Mouse (Mus musculus) WW6 (cell line): ENCODE data around the gene Pxylp1.

Experiments used
- DNase-seq: peaks from one replicate; pipeline ENCODE4 v3.0.0-alpha.2; 2013; ENCODE audit warnings: low read depth, low spot score

Gene Pxylp1

DNA sequence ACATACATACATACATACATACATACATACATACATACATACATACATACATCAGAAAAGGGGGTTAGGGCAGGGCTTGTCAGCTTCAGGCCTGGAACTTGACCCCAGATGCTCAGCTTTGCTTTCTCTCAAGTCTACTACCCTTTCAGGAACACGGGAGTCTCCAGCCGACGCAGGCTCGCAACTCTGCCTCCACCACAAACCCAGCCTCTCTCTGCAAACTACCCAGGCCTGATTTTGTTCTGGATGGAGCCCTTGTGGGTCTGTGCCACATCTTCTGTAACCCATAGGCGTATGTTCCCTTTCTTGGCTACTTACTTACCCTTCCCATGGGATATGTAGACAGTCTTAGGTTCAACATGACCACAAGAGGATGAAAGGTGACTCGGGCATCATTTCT, 1.7 kb downstream of the Pxylp1 start:
- no peak for DNase-seq

DNA sequence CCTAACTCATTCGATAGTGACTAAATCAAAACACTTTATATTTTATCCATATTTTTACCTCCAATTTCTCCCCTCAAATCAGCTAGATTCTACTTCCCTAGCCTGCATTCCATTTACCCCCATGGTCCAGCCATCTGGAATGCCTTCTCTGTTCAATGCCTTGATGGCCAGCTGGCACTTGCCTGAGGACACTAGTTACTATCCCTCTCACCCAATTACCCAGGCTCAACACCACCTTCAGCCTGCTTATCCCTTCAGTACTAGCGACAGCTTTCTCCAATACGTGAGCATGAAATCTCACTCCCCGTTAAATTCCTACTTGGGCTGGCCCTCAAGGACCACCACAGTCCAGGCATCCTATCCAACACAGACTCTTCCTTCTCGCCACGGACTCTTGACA, 2.2 kb downstream of the Pxylp1 start:
- DNase-seq, result no peak

DNA sequence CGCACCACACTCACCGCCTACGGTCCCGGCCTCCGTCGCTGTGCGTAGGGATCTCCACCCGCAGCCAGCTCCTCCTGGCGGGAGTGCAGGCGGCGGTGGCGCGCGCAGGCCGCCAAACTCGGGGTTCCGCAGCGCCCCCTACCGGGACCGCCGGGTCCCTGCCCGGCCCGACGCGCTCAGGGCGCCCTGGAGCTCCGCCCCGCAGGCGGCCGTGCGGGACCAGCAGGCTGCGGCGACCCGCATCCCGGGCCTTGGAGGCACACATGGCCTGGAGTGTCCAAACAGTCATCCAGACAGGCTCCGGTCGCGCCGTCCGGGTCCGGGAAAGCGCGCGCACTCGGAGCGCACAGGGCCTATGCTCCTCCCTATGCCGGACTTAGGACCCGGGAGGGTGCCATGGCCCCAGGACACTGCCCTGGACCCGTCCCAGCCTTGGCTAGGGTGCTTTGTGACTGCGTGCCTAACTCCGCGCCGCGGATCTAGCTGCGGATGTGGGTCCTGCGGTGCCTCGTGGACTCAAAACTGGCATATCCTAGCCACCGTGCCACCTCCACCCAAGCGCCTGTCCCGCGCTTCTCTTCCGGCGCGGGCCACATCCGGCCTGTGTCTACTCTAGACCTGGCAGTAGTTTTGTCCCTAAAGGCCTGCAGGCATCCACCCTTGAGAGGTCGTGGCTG, 3.0 kb downstream of the Pxylp1 start:
- peak; percentile 65 for DNase-seq

DNA sequence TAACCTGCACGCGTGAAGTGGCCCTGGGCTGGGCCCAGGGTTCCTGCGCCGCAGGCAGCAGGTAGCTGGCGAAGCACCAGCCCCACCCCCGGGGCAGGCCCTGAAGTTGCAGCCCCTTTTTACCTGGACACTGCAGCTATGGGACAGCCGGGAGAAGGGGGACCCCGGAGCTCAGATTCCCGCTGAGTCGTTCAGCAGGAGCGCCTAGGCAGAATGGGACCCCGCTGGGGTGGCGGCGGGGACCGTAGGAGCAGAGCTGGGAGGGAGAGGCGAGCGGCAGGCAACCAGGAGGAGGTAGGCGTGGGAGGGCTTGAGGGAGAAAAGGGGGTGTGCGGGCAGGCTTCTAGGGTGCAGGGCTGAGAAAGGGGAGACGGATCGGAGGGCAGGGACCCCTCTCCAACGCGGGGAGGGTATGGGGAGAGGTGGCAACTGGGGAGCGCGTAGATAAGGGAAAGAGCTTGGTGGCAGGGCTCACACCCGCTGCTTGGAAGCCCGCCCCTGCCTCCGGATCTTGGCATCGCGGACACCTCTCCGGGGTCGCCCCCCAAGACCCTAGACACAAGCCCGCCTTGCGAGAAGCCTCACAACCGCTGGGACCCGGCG, 3.6 kb downstream of the Pxylp1 start:
- DNase-seq, result no peak

DNA sequence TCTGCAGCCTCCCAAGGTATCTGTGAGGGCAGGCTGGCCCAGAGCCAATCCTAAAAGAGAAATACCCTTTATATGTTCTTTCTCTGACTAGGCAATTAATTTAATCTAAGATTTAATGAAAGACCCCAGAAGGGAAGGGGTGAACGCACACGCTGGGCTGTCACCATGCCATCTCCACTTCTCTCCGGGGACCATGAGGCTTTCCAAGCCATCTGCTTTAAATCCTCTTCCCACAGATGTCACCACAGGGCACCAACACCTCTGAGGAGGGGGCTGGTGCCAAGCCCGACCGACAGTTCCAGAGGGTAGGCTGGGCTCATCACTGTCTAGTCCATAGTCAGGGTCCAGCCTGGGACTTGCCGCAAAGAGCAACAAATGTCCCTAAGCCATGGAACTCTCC, 4.5 kb downstream of the Pxylp1 start:
- DNase-seq, result no peak

DNA sequence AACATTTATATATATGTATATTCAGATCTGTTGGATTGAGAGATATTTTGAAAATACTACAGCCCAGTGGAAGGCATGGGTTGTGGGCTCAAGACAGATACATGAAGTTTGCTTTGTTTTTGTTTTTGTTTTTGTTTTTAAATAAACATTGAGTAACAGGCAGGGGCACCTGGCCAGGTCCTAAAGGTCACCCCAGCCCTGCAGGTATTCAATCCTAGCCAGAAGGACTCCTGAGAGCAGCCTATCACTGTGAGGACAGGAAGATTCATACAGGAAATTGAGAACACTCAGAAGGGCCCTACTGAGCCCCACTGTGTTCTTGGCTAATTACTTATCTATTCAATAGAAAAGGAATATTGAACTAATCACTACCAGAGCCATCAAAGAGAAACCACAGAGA, 5.0 kb downstream of the Pxylp1 start:
- no peak for DNase-seq

DNA sequence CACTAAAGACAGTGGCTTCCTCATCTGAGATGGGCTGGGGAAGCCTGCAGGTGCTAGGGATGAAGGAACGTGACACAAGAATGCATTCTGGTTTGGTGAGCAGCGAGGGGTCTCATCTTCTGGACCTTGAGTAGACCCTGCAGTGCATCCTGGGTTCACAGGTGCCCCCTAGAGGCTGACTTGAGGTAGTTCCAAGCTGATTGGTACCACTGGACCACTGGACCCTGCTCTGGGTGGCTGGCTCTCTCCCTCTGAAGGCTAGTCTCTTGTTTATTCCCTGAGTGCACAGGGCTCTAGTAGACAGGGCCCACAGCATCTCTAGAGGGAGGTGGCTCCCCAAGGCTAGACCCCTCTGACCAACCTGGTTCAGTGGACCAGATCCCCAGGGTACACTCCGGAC, 6.7 kb downstream of the Pxylp1 start:
- no peak for DNase-seq

DNA sequence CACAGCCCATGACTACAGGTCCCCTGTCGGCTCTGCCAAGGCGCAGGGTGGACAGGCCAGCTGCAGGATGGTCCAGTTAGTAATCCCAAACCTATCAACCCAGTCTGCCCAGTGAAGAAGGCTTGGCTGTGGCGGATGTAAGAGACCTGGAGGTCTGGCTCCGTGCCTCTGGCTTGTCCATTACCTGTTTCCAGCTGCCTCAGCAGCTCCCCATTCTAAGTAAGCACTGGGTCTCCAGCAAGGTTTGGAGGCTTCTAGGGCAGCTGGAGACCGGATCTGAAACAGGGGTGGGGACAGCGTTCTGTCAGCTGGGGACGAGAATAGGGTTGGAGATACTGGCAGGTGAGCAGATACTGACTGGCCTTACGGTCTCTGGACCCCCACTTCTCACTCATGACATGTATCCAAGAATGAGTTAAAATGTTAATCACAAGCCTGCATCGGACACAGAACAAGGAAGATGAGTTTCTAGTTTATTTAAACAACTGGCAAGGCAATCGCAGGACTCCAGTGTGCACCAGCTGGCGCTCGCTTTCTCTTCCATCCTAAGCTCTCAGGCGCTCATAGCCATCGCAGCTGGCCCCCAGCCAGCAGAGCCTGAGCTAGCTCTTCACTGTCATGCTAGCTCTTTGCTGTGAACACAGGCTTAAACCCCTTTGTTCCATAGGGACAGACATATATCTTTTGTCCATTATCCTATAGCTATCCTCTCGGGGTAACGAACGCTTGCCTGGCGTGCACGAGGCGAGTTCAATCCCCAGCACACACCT, 9.8 kb downstream of the Pxylp1 start:
- no peak for DNase-seq

DNA sequence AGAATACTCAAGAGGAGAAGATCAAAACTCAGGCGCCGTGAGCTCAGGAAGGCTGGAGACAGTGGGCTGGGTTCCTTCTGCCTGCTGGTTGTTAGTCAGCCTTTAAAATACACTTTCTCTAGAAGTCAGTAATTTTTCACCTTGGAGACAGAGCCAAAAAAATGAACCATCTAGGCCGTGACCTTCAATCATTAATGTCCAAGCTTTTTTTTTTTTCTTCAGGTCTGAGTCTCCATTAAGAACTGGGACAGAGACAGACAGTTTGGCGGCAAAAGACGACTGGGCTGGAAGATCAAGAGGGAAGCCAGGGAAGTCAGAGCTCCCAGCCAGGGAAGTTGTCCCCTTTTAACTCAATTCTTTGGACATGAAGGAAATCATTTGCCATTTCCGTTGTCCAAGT, 10.6 kb downstream of the Pxylp1 start:
- no peak for DNase-seq

DNA sequence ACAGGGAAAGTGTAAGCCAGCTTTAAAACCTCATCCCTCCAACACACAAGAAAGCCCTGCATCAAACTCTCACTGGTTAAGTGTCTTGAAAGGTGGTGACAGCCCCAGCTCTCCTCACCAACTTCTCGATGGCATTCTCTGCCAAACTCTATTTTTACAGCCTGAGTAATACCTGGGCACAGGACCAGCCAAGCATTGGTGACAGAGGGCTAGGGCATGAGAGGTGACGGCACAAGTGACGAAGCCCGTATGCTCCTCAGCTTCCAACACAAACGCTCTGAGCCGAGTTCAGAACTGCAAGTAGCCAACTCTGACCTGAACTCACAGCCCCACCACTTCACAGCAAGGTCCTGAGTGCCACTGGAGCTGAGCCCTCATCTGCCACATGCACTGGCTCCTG, 13.4 kb downstream of the Pxylp1 start:
- no peak for DNase-seq

DNA sequence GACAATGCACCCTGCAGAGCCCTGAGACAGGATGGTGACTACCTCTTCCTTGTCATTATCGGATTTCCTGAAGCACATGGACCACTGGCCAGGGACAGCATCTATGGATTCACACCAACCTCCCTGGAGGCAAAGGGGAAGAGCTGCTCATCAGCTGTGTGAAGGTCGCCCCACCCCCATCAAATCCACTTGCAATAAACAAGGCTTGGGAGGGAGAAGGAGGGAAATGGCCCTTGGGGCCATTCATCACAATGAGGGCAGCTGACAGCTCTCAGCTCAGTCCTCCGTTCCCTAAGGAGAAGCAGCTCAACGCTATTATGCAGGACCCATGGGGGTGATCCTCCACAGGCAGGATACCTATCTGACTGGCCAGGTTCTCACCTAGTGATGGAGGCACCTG, 14.0 kb downstream of the Pxylp1 start:
- DNase-seq, result no peak

DNA sequence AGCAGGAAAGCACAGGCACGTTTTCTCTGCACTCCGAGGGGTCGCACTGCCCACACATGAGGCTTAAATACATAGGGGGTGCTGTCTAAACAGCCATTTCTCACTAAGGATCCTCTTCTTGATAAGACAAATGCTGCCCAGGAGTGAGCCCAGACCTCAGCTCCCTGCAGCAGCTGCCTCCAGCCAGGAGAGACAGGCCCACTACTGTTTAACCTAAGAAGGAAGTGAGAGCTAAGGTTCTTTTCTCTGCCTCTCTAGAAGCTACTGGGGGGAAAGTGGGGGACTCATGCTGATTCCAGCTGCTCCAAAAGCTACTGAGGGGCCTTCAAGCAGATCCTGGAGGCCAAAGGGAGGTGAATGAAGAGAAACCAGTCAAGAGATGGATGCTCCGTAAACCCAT, 16.8 kb downstream of the Pxylp1 start:
- no peak for DNase-seq

DNA sequence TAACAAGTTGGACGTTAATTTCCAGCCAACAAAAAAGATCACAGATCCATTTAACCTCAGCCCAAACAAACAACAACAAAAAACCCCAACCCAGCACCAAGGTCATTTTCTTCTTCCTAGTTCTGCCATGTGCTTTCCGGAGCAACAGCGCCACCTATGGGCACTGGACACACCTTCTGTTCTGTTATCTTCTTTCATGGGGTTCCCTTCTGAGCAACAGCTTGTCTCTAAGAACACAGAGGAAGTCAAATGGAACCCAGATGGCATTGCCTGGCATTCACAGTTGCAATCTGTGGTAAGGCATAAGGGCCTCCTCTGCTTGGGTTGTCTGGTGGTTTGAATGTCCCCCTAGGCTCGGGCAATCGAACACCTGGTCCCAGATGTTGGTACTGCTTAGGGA, 19.4 kb downstream of the Pxylp1 start:
- peak; percentile 45 for DNase-seq

DNA sequence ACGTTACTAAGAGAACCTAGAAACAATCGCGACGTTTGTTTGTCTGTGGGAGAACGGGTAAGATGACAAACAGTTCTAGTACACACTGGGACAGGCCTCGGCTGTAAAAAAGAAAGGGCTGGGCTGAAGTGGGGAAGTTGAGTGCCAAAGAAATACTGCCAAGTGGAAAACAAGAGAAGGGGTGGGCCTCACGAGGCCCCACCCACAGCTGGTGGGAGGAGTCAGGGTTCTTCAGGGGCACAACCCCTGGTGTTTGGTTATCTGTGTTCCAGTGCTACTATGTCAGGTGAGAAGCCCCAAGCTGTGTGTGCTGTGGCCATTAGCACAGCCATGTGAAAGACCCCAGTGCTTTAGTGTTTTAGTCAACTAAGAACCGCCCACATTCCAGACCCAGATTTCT, 22.4 kb downstream of the Pxylp1 start:
- peak; percentile 31 for DNase-seq

DNA sequence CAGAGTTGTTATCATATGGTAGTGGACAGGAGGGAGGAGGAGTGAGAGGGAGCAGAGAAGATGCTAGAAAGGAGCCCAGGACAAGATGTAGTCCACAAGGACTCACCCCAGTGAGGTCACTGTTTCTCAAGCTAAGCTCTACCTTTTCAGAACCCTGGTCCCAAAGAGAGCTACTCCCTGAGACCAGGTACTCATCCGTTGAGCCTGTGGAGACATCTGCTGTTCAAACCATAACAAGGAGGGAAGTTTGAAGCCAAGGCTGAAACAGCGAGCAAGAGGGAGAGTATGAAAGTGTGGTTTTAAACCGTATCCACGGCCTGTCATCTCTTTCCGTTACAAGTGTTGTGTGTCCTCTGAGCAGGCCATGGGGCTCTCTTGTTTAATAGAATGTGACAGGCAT, 22.9 kb downstream of the Pxylp1 start:
- no peak for DNase-seq

DNA sequence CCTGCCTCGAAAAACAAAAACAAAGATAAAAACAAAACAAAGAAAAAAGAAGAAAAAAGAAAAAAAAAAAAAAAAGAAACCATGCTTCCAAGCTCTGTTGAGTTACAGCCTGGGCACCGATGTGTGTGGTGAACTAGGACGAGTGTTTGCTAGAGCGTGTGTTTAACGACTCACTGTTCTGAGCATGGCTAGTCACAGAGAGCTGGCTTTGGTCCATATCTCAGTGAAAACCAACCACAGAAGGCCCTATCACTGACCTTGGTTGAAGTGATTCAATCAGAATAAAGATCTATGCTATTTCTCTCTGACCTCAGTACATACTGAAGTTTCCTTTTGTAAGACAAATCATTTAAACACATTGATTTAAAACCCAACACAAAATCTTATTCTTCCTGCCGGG, 23.9 kb downstream of the Pxylp1 start:
- no peak for DNase-seq

DNA sequence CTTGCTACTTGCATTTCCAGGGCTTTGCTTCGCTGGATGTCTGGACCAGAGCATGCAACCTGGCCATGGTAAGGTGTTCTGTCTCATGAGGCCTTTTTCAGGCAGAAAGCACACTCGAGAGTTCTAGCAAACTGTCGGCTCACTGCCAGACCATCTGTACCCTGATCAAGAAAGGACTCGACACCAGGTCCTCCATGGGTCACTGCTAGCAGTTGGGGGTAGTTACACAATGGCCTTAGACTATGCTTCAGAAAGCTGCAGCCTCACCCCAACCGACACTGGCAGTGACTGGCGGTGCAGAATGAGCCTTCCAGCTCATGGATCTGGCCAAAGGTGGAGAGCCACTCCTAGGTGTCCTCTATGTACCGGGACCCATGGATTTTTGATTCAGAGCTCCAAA, 25.3 kb downstream of the Pxylp1 start:
- DNase-seq, result no peak

DNA sequence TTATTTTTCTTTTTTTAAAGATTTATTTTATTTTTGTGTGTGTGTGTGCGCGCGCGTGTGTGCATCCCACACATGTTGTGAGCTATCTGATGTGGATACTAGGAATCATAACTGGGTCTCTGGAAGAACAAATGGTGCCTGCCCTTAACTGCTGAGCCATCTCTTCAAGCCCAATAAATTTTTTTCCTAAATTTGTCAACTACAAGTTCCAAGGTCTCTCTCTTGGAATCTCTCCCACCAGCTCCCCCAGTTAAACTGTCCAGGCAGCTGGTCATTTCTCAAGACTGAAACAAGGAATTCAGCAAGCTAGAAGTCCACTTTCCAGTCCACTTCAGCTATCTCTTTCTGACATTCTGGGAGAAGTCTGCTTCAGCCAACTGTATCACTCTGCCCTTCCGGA, 26.3 kb downstream of the Pxylp1 start:
- no peak for DNase-seq

DNA sequence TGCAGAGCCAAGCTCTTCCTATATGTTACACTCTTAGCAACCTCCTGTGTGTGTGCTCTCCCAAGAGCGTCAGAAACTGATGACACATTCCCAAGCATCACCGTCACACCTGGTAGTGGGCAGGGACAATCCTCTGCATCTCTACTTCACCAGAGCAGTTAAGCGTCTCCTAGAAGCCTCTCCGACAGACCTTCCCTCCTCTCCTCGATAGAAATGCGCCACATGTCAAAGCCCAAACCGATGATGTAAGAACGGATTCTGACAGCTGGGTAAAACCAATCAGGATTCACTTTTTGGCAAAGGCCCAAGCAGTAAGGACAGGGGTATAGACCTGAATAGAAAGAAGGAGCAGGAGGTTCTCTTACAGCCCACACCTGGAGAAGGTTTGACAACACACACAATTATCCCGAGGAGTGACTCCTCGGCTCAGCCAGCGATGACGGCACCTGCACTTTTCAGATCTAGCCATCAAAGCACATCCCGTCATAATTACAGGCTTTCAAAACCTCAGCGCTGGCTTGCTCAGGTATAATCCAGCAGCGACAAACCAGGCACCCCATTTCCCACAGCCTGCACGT, 26.9 kb downstream of the Pxylp1 start:
- no peak for DNase-seq

DNA sequence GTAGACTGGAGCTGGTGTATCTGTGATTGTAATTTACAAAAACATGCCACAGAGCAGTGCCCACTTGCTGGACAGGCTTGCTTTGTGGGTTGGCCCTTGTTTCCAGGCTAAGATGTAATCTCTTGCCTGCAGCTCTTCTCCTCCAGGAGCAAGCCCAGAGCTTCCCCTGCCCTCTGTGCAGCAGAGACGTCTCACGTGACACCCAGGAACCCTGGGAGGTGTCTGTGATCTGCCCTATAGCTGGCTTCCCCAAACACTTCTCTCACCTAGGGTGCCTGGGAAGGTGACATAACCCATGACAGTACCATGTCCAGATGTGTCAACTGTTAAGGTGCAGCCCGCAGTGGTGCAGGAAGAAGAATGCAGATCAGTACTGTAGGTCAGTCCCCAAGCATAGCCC, 28.9 kb downstream of the Pxylp1 start:
- no peak for DNase-seq

DNA sequence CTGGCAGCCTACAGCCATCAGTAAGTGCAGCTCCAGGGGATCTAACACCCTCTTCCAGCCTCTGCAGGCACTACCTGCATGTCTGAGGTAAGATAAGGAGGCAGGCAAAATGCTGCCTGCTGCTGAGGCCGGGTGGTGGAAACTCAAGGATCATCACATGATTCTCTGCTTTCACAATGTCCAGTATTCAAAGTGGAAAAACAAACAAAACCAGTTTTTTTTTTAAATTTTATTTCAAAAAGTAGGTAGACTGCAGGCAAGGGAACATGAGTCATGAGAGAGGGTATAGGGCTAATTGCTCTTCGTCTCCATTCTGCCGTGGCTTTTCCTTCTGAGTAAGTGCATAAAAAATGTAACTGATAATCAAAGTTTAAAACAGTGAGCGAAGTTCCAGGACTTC, 29.6 kb downstream of the Pxylp1 start:
- DNase-seq, result no peak

DNA sequence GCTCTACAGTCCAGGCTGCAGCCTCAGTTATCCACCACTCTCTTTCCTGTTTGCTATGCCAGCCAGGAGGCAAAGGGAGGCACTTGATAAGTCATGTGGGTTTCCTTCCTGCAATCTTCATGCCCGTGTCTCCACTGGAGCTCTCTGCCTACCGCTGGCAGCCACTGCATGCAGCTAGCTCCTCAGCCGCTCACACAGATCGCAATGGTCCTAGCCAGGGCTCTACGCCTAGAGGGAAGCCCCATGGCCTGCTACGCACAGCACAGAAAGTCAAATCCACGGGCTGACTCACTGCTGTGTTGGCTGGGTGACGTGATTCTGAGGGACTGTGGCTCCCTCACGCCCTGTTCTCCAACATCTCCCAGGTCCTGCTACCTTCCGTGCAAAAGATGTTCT, 31.4 kb downstream of the Pxylp1 start:
- no peak for DNase-seq
